ENCODE assay signal across 9 mouse cellular contexts in the genomic region with DNA sequence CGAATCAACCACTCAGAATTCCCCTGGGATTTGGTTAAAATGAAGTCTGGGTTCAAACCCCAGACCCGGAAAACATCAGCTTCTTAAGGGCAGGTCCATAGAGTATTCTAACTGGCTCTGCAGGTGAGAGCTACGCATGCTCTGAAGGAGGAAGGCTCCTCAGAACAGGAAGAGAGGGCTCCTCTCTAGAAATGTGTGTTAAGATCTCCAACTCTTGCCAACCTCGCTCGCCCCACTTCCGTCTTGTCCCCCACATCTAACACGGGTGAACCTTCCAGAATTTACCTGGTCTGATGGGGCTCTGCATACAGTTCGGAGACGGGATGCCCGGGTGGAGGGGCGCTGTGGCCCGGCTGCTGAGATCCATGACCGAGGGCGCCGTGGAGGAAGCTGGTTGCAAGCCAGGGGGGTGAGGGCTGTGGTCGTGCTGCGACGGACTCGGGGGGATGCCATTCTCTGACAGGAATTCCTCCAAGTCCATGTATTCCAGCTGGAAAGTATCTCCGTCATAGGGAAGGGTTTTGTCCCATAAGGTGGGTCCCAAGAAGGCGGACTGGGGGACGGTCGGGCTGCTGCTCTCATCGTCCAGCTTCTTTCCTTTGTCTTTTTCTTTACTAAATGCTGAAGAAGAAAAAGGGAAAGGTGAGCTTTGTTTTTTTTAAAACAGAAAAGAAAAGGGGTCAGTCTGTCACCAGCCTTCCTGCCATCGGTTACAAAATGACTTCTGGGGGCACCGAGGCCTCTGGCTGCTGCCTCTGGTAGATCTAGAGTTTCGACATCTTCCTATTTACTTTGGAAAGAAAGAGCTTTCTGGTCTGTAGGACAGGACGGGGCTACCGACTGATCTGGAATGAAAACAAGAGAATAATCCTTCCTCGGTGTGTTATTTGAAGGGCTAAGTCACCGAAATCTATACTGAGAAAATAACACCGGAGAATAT. TPM values are rescaled to one million over a fixed set of nuclear protein-coding genes. Genes with fewer than 3 reads are reported as not detected.
A peak's percentile ranks its signal among the peaks of the same experiment; 100 is the strongest.
DNase-seq lines count a peak whose midpoint lies in the region; ATAC-seq and TF ChIP-seq lines count a peak whose summit lies in the region.
"Had no signal": no experiment of that assay in that cellular context is flagged by ENCODE, and none has a peak within 500 bp of the region (broad histone marks: within the 10 kb centered on the region; RNA-seq: fewer than 3 reads in every experiment).

No protein-coding gene starts in this region.

- DNase-seq in heart, adult 11 months: peak; percentile 94
- DNase-seq in heart, postnatal 36 days: no peak
- DNase-seq in B cell, adult 2 months: peak; percentile 15 to 18
- no peak for DNase-seq in forebrain, postnatal 0 days
- DNase-seq in right cerebral cortex, adult 2 months (ENCODE audit: low spot score in 2 of 2): no peak
- no peak for DNase-seq in spleen, postnatal 14 days (ENCODE audit: low spot score in 2 of 2)
- DNase-seq: cerebellum, postnatal 10 days had no signal

- no peaks in the 10 kb centered on the region for H3K9me3 ChIP-seq in forebrain, postnatal 0 days (ENCODE audit: low read length)
- no peaks in the 10 kb centered on the region for H3K9me3 ChIP-seq in midbrain, embryonic 12.5 days

- 0 out of 2 replicates have a peak, but pooled peaks cover 6% of the 10 kb centered on the region for H3K27me3 ChIP-seq in forebrain, postnatal 0 days (ENCODE audit: insufficient read depth, low read length)
- peaks cover 60% of the 10 kb centered on the region for H3K27me3 ChIP-seq in midbrain, embryonic 12.5 days

- H3K27ac ChIP-seq in forebrain, postnatal 0 days (ENCODE audit: low read depth, low read length): no peak overlapping the region
- H3K27ac ChIP-seq in midbrain, embryonic 12.5 days (replicated peaks): no peak overlapping the region

- no peak for TF ChIP-seq CTCF in forebrain, postnatal 0 days (IDR thresholded peaks at IDR 0.05; ENCODE audit: low read depth)

- H3K4me3 ChIP-seq in forebrain, postnatal 0 days (ENCODE audit: low read depth, low read length): peak overlapping the region; percentile 56
- H3K4me3 ChIP-seq in midbrain, embryonic 12.5 days: 0 out of 2 replicates have a peak overlapping the region, but pooled peaks have one; percentile 50

- no peak overlapping the region for H3K9ac ChIP-seq in forebrain, postnatal 0 days
- no peak overlapping the region for H3K9ac ChIP-seq in midbrain, embryonic 12.5 days (replicated peaks)

- peak overlapping the region; percentile 86 for H3K4me2 ChIP-seq in forebrain, postnatal 0 days (ENCODE audit: low read depth)
- H3K4me2 ChIP-seq in midbrain, embryonic 12.5 days (replicated peaks): peak overlapping the region; percentile 90; the same call in 1 of the 2 replicates

- WGBS in forebrain, postnatal 0 days: 51% methylated on average over 32 of the region's 32 CpGs
- 41% methylated on average over 32 of the region's 32 CpGs for WGBS in midbrain, embryonic 12.5 days

- ATAC-seq in forebrain, postnatal 0 days: no peak
- no peak for ATAC-seq in midbrain, embryonic 12.5 days (ENCODE audit: low FRiP score, low read depth)
- ATAC-seq in erythroid progenitor cell, adult 5-6 weeks (replicated peaks; ENCODE audit: low FRiP score, poor library complexity, severe bottlenecking): no peak

- no peaks in the 10 kb centered on the region for H3K36me3 ChIP-seq in forebrain, postnatal 0 days (ENCODE audit: insufficient read depth)
- H3K36me3 ChIP-seq in midbrain, embryonic 12.5 days: no peaks in the 10 kb centered on the region

- intact Hi-C loops in heart, postnatal 36 days (cut with DNase I): no loop called here

- no peaks in the 10 kb centered on the region; the same call in 1 of the 2 replicates for H3K4me1 ChIP-seq in forebrain, postnatal 0 days (ENCODE audit: insufficient read depth)
- H3K4me1 ChIP-seq in midbrain, embryonic 12.5 days: peaks cover 23% of the 10 kb centered on the region

RNA-seq across cellular contexts. Expression of gene Hlf, which starts 2.9 kb away (rescaled TPM):
- total RNA-seq in heart, postnatal 36 days (2021): 10 to 100 TPM; 21.2 to 21.3 TPM
- total RNA-seq in forebrain, postnatal 0 days (2014; rRNA removed): 5.7 and 6.8 TPM in 2 replicates
- 5.5 and 9.7 TPM in 2 replicates for polyA plus RNA-seq in forebrain, postnatal 0 days (2015; fragmentation: Nextera tagmentation; extraction: Ambion mirVana)
- polyA plus RNA-seq in midbrain, embryonic 12.5 days (2016; fragmentation: Nextera tagmentation; extraction: Ambion mirVana): 4.2 and 5.3 TPM in 2 replicates
- total RNA-seq in erythroid progenitor cell, adult 5-6 weeks (2015; ENCODE audit: low replicate concordance): 1.4 and 3.4 TPM in 2 replicates
- total RNA-seq in erythroid progenitor cell, adult 5-6 weeks (2017; ENCODE audit: low replicate concordance): 0.51 TPM in 1 of 2 replicates, not detected in the other

Comparison
In these comparisons a context has a peak if more than half of its experiments do, and no peak if none do; other contexts are left out.
1. DNase-seq: peak in heart, adult 11 months (single experiment) and B cell, adult 2 months (2 of 2); none in heart, postnatal 36 days (0 of 2), forebrain, postnatal 0 days (single experiment), right cerebral cortex, adult 2 months (0 of 2) and spleen, postnatal 14 days (0 of 2).